8 mouse cellular contexts compared by ENCODE assay signal in the genomic region with DNA sequence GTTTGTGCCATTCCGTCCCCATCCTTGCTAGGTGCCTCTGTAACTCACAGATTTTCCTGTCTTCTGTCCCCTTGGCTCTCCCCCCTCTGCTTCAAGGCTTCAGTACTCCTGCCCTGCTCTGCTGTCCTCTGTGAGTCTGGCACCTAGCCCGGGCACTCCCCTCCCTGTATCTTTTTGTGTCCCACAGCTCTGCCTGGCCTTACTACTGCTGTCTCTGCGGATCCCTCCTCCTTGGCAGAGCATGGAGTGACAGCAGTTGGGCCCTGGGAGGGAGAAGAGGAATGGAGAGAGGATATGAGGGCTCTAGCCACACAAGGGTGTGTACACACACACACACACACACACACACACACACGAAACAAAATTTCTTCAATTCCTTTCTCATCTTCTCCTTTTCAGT. TPM values are rescaled to one million over a fixed set of nuclear protein-coding genes. Genes with fewer than 3 reads are reported as not detected.
DNase-seq lines count a peak whose midpoint lies in the region; ATAC-seq and TF ChIP-seq lines count a peak whose summit lies in the region.

A gene (minus strand): TSS at position 227 of the 400 bp plus-strand sequence.

- peaks cover 31% of the 10 kb centered on the region for H3K36me3 ChIP-seq in embryonic facial prominence, embryonic 10.5 days (replicated peaks)
- peaks cover 31% of the 10 kb centered on the region for H3K36me3 ChIP-seq in heart, embryonic 13.5 days
- H3K36me3 ChIP-seq in kidney, postnatal 0 days (ENCODE audit: insufficient read depth, low read length): peaks cover 21% of the 10 kb centered on the region

- peak within 1 kb of the TSS; percentile 89 for H3K9ac ChIP-seq in heart, embryonic 13.5 days
- H3K9ac ChIP-seq in kidney, postnatal 0 days (ENCODE audit: low read depth, low read length): peak within 1 kb of the TSS; percentile 87

- no peak for TF ChIP-seq CTCF in kidney, postnatal 0 days (IDR thresholded peaks at IDR 0.05; ENCODE audit: low read depth)

- H3K9me3 ChIP-seq in embryonic facial prominence, embryonic 10.5 days: no peaks in the 10 kb centered on the region
- no peaks in the 10 kb centered on the region for H3K9me3 ChIP-seq in heart, embryonic 13.5 days
- no peaks in the 10 kb centered on the region for H3K9me3 ChIP-seq in kidney, postnatal 0 days (replicated peaks; ENCODE audit: low read length)

- peak; percentile 29; the same call in 1 of the 2 replicates for ATAC-seq in heart, embryonic 13.5 days (ENCODE audit: extremely low read depth, insufficient number of reproducible peaks, low FRiP score, low TSS enrichment)
- peak; percentile 15; the same call in 1 of the 2 replicates for ATAC-seq in kidney, postnatal 0 days (replicated peaks; ENCODE audit: low FRiP score, low read depth)
- no peak for ATAC-seq in activated CD4-positive, CD25-positive, alpha-beta regulatory T cell, adult 4 months

- WGBS in embryonic facial prominence, embryonic 10.5 days: 39% methylated on average over 4 of the region's 4 CpGs
- 34% methylated on average over 4 of the region's 4 CpGs for WGBS in heart, embryonic 13.5 days
- WGBS in kidney, postnatal 0 days: 35% methylated on average over 4 of the region's 4 CpGs

- H3K27me3 ChIP-seq in embryonic facial prominence, embryonic 10.5 days (replicated peaks; ENCODE audit: low read depth, poor library complexity, severe bottlenecking): no peaks in the 10 kb centered on the region
- no peaks in the 10 kb centered on the region for H3K27me3 ChIP-seq in heart, embryonic 13.5 days (replicated peaks)
- no peaks in the 10 kb centered on the region for H3K27me3 ChIP-seq in kidney, postnatal 0 days (ENCODE audit: insufficient read depth, low read length)

- peaks cover 50% of the 10 kb centered on the region for H3K4me1 ChIP-seq in embryonic facial prominence, embryonic 10.5 days
- peaks cover 40% of the 10 kb centered on the region for H3K4me1 ChIP-seq in heart, embryonic 13.5 days
- H3K4me1 ChIP-seq in kidney, postnatal 0 days (replicated peaks; ENCODE audit: insufficient read depth, low read length): peaks cover 19% of the 10 kb centered on the region

- H3K4me2 ChIP-seq in heart, embryonic 13.5 days: peak within 1 kb of the TSS; percentile 90
- peak within 1 kb of the TSS; percentile 61 for H3K4me2 ChIP-seq in kidney, postnatal 0 days (ENCODE audit: low read length)

- H3K27ac ChIP-seq in embryonic facial prominence, embryonic 10.5 days (replicated peaks): peak within 1 kb of the TSS; percentile 95
- H3K27ac ChIP-seq in heart, embryonic 13.5 days (replicated peaks): peak within 1 kb of the TSS; percentile 95
- H3K27ac ChIP-seq in kidney, postnatal 0 days: peak within 1 kb of the TSS; percentile 95

- peak within 1 kb of the TSS; percentile 79 for H3K4me3 ChIP-seq in embryonic facial prominence, embryonic 10.5 days
- H3K4me3 ChIP-seq in heart, embryonic 13.5 days: peak within 1 kb of the TSS; percentile 67
- peak within 1 kb of the TSS; percentile 73 for H3K4me3 ChIP-seq in kidney, postnatal 0 days (replicated peaks; ENCODE audit: low read depth, low read length)

- DNase-seq in 416B (ENCODE audit: low read depth): peak; percentile 61
- DNase-seq in Muller cell, postnatal 12 days (ENCODE audit: inconsistent ontology term): peak; percentile 74
- DNase-seq in embryonic facial prominence, embryonic 10.5 days (ENCODE audit: low spot score): no peak
- DNase-seq in kidney, postnatal 0 days (ENCODE audit: low spot score): peak; percentile 40
- peak; percentile 69 to 88 for DNase-seq in lung, postnatal 4 days
- peak; percentile 88 for DNase-seq in testis, postnatal 14 days (ENCODE audit: low spot score)

RNA-seq across cellular contexts. Expression of the gene that starts here (rescaled TPM):
- 0.09 and 0.15 TPM in 2 replicates for polyA plus RNA-seq in embryonic facial prominence, embryonic 10.5 days (2016; fragmentation: Nextera tagmentation; extraction: Ambion mirVana)
- 0.27 and 0.31 TPM in 2 replicates for polyA plus RNA-seq in heart, embryonic 13.5 days (2015; fragmentation: Nextera tagmentation; extraction: Ambion mirVana)
- 0.20 and 0.28 TPM in 2 replicates for polyA plus RNA-seq in kidney, postnatal 0 days (2015; fragmentation: Nextera tagmentation; extraction: Ambion mirVana)
- under 1 TPM in 1 of 2 experiments, not detected in 1; 0.24 TPM for polyA plus RNA-seq in activated CD4-positive, CD25-positive, alpha-beta regulatory T cell, adult 4 months (2017; shearing (Covaris generic))

Comparison
In these comparisons a context has a peak if more than half of its experiments do, and no peak if none do; other contexts are left out.
1. Peak in ATAC-seq, H3K4me3 ChIP-seq, H3K27ac ChIP-seq, H3K9ac ChIP-seq and H3K4me2 ChIP-seq in heart, embryonic 13.5 days; RNA of the gene not detected or under 1 TPM.
2. Peak in DNase-seq, ATAC-seq, H3K4me3 ChIP-seq, H3K27ac ChIP-seq, H3K9ac ChIP-seq and H3K4me2 ChIP-seq in kidney, postnatal 0 days; RNA of the gene not detected or under 1 TPM.